Mouse (Mus musculus): ENCODE data around the gene Il1b.
A peak's percentile ranks its signal among the peaks of the same experiment; 100 is the strongest.

Gene Il1b

GRCm38 (mm10) chr2:129368106-129368505, 2.8 kb downstream of the Il1b start:
- no peak for DNase-seq

- DNase-seq: no peak
Observed at GRCm38 (mm10) chr2:129367246-129367645, 3.7 kb downstream of the Il1b start.

- no peak for DNase-seq
Observed at GRCm38 (mm10) chr2:129360975-129361560, 9.9 kb downstream of the Il1b start.

GRCm38 (mm10) chr2:129360197-129360596, 10.7 kb downstream of the Il1b start:
- DNase-seq: peak; percentile 70

GRCm38 (mm10) chr2:129338138-129338621, 32.8 kb downstream of the Il1b start:
- no peak for DNase-seq

- no peak for DNase-seq
Observed at GRCm38 (mm10) chr2:129333471-129333870, 37.5 kb downstream of the Il1b start.

- DNase-seq: no peak
Observed at GRCm38 (mm10) chr2:129330540-129330939, 40.4 kb downstream of the Il1b start.

- no peak for DNase-seq
Observed at GRCm38 (mm10) chr2:129330024-129330423, 40.9 kb downstream of the Il1b start.

- no peak for DNase-seq
Observed at GRCm38 (mm10) chr2:129328238-129328637, 42.7 kb downstream of the Il1b start.

- DNase-seq: no peak
Observed at GRCm38 (mm10) chr2:129324216-129324615, 46.7 kb downstream of the Il1b start.

- DNase-seq: peak; percentile 49
Observed at GRCm38 (mm10) chr2:129322117-129322635, 48.8 kb downstream of the Il1b start.

GRCm38 (mm10) chr2:129320033-129320605, 50.8 kb downstream of the Il1b start:
- DNase-seq: peak; percentile 21

- DNase-seq: no peak
Observed at GRCm38 (mm10) chr2:129315831-129316230, 55.1 kb downstream of the Il1b start.

GRCm38 (mm10) chr2:129314880-129315279, 56.1 kb downstream of the Il1b start:
- DNase-seq: no peak
